Mouse (Mus musculus) right cerebral cortex, postnatal 25 days (tissue): ENCODE results near the gene Palmd.

Experiments
- DNase-seq: peaks from one replicate; pipeline ENCODE4 v3.0.0; 2022

The Palmd gene

DNA sequence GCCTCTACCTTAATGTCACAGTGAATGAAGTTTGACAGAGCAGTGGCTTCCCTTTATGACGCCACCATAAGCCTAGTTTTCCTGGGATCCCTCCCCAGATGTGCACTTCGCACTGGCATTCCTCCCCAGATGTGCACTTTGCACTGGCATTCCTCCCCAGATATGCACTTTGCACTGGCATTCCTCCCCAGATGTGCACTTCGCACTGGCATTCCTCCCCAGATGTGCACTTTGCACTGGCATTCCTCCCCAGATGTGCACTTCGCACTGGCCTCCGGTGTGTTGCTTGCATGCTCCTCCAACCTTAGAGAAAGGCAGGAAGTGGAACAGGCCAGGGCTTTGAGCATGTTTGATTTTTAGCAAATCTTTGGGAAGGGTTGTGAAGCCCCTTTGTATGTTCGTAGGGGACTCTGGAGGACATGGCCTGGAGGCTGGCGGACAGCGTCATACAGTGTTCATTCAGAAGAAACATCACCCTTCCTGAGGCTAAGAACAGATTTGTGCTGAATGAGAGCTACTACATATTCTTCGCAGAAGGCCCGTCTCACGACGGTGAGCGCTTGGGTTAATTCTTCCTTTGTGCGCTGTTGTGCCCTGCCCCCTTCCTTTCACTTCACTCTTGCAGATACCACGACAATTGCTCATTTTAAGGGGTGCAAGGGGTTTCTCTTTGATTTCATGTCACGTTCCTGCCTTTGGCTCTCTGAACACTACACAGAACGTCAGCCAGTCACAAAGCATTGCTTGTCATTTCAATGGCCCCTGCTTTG is 77.2 kb downstream of the Palmd start:
- no peak for DNase-seq

DNA sequence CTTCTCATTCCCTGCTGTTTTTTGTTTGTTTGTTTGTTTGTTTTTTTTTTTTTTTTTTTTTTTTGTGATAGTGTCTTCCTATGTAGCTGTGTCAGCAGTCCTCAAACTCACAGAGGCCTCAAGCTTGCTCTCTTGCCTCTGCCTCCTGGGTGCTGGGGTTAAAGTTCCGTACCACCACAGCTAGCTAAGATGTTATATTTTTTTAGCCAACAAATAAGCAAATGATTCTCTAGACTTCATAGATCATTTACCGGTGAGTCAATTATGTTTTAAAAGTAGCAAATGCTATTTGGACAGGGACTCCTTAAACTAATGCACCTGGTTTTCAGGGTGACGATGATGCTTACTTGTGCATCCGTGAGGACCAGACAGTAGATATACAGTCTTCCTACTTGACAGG is 78.2 kb downstream of the Palmd start:
- DNase-seq = no peak

DNA sequence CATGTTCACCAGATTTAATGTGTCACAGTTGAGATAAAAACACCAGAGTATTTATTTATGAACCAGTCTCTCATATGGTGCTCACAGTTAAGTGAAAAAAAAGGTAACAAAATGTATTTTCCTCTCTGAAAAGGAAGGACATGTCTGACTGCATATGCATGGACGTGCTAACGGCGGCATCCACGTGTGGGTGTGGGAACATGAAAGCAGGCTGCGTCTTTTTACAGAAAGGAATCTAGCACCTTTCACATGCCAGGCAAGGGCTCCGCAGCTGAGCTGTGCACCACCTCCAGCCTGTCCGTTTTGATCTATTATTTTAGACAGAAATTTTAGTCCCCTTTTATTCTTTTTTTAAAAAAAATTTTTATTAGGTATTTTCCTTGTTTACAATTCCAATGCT is 79.4 kb downstream of the Palmd start:
- DNase-seq = no peak

DNA sequence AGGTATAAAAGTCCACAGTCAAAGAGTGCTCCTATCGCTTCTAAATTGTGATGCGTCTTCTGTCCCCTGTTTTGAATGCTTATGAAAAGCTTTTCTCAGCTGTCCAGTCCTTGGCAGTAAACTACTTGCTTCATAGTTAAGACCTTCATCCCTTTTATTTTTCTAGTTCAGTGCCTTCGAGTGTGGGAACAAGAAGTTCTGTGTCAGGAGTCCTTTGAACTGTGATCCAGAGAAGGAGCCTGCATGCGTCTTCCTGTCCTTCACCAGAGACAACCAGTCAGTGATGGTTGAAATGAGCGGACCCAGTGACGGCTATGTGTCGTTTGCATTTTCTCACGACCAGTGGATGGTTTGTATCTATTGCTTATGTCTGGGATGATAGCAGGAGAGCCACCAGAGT is 83.8 kb downstream of the Palmd start:
- DNase-seq = no peak

DNA sequence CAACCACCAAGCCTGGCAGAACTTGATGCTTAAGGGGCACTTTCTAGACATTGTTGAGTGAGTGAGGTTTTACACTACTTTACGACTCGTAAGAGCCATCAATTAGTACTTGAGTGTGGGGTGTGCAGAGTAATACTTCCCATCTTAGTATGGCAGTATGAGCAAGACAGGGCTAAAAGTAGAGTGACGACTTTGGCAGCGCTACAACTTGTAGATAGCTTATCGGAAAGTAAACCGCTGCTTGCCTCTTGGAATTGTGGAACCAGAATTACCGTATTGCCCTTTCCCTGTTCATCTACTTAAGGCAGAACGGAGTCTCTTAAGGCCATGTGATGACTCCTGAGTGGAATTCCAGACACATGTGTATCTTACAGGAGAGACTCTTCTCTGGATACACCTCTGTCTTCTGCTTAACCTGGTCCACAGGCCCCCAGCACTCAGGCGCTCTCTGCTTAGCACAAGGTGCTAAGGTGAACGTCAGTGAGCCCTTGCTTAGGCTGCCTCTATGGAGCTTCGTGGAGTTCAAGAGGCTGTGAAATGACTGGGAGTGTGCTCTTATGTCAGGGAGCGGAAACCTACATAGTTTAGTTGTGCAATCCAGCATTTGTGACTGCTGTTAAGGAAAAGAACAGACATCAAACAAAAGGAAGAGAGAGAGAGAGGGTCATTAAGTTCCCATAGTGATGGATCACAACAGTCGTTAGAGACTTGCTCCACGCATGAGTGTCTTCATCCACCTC is 86.4 kb downstream of the Palmd start:
- DNase-seq = no peak

DNA sequence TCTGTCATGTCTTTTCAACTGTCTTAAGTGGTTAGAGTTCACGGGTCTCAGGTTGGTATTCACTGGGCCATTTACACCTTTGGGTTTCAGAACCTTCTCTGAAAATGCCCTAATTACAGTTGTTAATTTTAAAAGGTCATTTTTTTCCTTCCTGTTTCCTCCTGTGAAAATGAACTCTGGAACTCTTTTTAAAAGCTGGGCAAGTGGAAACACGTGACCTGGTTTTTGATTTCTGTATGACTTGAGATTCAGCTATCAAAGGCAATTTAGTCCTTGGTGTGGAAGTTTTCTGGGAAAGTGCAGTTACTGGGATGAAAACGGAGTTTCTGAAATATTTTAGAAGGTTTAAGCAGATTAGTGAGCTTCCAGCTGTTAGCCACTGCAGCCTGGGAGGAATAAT is 98.4 kb downstream of the Palmd start:
- no peak for DNase-seq
